Mouse (Mus musculus) hematopoietic multipotent progenitor cell, adult 10-12 weeks (in vitro differentiated cells): ENCODE data around the gene Barx1. TPM values are rescaled to one million over a fixed set of nuclear protein-coding genes. Genes with fewer than 3 reads are reported as not detected.

Experiments
- polyA plus RNA-seq: library from polyadenylated mRNA; stranded (reverse); fragments of >175 nt; gene quantifications from 2 replicates; pipeline ENCODE4 v1.2.3, GENCODE M21; 2012; ENCODE audit warnings: low replicate concordance

The Barx1 gene
- polyA plus RNA-seq, result 0.20 TPM in 1 of 2 replicates, not detected in the other

GRCm38 (mm10) chr13:48662431-48663143, at the start of gene Barx1:
Gene Barx1 (plus strand): TSS chr13:48662998.

DNA sequence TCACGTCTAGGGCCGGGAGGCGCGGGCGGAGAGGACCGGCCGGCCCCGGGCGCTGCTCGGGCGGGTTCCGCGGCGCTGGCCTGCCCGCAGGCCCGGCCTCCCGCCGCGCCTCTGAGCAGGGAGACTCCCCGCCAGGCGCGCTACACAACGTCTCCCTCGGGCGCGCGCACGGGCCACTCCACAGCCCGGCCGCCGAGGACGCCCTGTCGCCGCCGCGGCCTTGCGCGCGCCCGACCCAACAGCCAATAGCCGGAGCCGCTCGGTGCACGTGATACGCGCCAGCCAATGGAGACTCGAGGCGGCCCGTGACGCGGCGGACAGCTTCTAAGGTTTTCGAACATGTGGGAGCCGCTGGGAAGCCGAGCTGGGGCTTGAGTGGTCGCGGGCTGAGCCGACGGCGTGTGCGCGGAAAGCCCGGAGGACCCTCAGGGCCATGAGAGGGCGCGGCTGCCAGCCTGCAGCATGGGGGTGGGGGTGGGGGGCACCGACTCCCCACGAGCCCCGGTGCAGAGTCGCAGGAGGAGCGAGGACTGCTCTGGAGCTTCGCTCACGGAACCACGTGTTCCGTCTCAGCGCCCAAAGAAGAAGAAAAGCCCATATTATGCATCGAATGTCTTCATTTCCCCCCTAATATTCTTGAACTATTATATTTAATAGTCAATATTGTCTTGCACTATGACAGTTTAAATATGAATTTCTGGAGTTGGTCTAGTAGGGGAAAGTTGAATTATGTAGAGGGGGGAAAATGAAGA, 37.2 kb upstream of the Barx1 start, which contains the start of gene Ptpdc1:
Gene Ptpdc1 (minus strand): TSS at position 232 of the 752 bp plus-strand sequence.

Other genes starting within 250 kb of the Barx1 start
- gene Zfp169, start 149.5 kb upstream of the Barx1 start, polyA plus RNA-seq, result 1.5 and 4.7 TPM in 2 replicates
- 0.21 TPM in 1 of 2 replicates, not detected in the other for gene A830005F24Rik, start 149.4 kb upstream of the Barx1 start, polyA plus RNA-seq
- gene Ptpdc1, start 37.3 kb upstream of the Barx1 start, polyA plus RNA-seq, result 2.3 and 2.8 TPM in 2 replicates
- 52.3 and 85.3 TPM in 2 replicates for gene Phf2, start 208.1 kb downstream of the Barx1 start, polyA plus RNA-seq